Mouse (Mus musculus) urinary bladder, adult 18-20 months (tissue): ENCODE results near the gene Tapt1.

Experiments used
- DNase-seq, 2 experiments: peaks; one replicate each; pipeline ENCODE4 v3.0.0; 2022; ENCODE audit warnings: low spot score in 2 of 2, mixed read lengths in 2 of 2

The Tapt1 gene

DNA sequence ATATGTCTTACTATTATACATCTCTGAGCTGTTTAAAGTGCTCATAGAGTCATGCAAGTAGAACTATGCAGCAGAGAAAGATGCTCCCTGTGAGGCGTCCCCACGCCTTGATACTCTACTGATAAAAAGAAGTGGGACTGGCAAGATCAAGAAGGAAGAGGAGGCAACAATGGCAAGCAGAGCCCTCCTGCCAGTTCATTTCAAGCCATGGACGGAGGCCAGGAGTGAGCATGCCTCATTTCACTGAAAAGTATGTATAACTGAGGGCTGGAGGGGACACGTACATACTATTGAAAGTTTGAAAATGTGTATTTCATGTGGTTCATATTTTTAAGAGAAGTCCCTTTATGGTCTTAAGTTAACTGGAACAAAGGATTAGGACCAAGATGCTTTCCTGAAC, 28.0 kb downstream of the Tapt1 start:
- no peak for DNase-seq

DNA sequence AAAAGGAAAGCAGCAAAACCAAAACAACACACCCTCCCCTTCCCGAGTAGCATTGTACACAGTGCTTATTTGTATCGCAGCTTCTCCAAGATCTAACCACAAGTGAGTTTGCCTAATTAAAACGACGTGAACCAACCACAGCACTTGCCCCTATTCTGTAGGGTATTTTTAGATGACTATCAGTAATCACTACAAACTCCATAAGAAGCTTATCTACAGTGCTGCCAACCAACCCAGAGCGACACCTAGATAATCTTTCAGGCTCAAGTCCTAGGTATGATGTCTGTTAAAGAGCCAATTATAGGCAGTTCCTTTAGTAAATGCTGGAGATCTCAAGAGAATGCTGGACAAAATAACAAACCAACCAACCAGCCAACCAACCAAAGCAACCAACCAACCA, 28.6 kb downstream of the Tapt1 start:
- no peak for DNase-seq

DNA sequence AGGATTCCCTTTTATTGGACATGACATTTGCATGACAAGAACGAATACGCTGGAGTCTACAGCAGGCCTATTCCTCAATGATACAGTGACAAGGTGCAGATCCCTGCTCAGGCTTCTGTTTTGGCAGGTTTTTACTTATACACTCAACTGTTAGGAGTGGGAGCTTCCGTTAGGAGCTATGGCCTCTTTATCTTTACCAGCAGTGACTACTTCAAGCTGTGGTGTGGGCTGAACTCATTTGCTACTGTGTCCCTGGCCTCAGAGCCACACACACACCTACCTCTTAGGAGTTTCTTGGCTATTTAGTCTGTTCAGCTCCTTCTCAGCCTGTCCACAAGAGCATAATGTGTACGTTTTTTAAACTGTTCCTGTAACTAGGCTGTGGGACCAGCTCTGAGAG, 30.3 kb downstream of the Tapt1 start:
- no peak for DNase-seq

DNA sequence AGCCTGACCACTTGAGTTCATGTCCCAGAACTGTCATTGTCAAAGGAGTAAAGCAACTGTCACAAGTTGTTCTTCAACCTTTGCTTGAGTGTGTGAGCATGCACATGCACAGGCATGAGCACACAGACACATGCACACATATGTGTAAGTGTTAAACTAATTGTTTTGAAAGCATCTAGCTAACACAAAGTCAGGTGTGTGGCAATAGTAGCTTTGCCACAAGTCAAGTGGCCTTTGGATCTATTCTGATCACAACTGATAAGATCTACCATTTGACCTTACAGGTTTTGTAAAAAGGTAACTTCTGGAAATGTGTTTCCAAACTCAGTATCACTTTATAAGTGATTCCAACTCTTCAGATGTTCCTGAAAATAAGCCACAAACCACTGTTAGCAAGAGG, 39.1 kb downstream of the Tapt1 start:
- no peak for DNase-seq

DNA sequence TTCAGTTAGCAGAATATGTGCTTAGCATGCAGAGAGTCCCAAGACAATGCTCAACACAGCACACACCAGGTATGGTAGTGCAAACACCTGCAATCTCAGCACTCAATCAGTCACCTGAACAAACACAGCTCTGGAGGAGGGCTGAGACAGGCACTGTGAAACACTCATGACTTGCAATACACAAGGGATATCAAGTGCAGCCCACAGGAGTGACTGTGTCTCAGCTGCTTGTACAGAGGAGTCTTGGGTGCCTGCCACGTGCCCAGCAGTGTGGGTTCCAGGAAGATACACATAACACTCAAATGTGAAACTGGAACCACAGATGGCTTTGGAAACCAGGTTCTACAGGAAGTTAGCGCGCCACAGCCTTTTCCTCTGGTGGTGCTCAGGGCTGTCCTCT, 44.8 kb downstream of the Tapt1 start:
- DNase-seq, result no peak

DNA sequence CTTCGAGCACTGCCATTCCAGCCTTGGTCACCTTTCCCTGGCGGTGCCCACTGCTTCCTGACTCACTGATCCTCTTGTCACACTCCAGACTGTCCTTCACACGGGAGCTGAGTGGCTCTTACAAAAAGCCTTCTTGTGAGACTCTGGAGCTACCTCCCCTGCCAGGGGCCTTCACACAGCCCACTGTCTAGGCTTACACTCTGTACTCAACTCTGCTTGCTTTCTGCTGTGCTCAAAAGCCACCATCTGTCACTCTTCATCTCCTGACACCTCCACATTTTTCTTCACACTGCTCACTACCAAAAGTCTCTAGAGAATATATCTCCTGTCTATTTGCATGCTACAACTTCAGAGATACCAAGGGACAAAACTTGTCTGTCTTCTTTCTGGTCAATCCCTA, 46.0 kb downstream of the Tapt1 start:
- no peak for DNase-seq

DNA sequence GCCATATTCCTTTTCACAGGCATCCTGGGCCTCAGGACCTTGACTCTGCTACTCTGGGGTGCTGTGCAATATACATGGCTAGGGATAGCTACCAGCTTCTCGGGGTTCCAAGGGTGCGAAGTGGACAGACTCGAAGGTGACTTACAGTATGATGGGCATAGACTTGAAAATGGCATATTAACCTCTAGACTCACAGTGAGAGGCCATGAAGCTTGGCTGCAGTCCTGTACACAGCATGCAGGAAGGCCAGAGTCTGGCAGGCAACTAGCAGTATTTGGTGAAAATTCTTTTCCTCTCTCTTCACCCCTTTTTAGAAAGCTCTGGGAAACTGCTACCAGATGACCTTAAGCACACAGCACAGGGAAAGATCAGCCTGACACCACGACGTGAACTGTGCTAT, 52.4 kb downstream of the Tapt1 start:
- DNase-seq, result no peak

DNA sequence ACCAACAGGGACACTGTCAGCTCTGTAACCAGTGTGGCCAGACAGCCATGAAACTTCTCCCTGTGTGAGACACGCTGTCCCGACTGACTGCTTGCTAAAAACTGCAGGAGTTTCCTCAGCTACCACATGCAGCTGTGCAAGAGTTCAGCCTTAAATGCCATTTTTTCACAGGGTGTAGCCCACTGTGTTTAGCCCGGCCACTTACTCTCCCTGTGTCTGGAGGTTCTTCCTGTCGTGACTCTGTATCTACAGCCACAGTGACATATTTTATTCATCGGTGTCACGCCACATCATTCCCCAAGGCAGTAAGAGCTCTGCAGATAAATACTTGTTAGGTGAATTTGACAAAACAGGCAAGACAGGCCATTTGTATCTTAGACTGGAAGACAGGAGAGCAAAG, 59.6 kb downstream of the Tapt1 start:
- no peak for DNase-seq

DNA sequence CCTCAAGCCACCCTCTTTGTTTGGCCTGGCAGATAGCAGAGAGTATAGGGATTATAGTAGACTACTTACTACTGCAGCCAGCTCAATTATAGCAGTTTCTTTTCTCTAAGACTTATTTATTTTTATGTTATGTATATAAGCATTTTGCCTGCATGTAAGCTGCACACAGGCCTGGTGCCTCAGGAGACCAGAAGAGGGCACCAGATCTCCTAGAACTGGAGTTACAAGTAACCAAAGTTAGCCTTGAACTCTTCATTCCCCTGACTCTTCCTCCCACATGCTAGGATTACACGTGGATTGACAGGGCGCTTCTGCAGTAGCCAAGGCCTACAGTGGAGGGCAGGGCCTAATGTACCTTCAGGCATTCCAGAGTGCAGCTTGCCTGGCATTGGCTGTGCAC, 60.6 kb downstream of the Tapt1 start:
- DNase-seq, result no peak

DNA sequence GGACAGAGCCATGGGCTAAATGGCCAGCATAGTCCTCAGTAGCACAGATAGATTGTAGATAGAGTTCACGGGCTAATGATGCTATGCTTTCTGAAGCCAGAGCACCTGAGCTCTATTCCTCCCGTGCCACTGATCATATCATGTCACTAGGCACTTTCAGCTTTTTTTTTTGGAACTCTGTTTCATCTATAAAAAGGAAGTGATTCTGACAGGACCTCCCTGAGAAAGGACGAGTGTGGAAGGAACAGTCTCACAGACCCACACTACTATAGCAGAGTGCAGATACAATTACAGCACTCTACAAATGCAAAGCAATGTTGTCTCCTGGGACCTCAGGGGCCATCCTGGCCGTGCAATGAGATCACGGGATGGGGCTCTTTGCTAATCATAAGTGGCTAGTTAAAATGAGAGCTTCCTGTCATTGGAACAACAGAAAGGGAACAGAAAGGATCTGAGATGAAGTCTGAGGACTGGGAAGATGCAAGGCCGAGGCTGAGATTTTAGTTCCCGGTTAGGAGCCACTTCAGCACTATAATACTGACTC, 62.1 kb downstream of the Tapt1 start:
- DNase-seq, result no peak

DNA sequence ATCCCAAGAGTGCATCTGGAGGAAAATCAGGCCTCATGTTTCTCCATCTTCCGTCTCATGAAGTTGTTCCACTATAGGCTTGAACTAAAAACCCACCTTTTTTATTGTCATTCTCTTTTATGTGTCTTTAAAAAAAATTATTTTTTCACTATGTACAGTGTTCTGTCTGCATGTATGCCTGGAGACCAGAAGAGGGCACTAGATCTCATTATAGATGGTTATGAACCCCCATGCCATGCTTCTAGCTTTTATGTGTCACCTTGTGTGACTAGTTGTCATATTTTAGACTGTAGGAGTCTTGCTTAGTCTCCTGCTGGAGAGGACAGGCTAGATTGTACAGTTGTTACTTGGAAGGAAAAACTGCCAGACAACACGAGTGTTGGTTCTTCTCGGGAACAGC, 63.1 kb downstream of the Tapt1 start:
- no peak for DNase-seq

DNA sequence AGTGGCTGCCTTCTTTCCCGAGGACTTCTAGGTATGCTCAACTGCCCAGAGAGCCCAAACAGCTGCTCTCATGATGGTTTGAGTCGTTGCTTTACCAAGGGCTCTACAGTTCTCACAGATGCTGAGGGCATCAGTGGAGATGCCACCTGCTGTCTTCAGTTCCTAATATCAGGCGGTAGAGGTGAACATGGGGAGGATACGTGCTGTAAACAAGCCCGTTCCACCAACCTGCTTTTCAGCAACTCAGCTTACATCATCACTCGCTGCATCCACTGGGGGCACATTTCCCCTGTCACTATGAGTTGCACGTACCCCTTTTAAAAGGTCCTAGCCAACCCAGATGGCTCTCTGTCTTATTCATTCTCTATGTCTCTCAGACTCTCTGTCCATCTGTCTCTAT, 63.6 kb downstream of the Tapt1 start:
- DNase-seq, result no peak

DNA sequence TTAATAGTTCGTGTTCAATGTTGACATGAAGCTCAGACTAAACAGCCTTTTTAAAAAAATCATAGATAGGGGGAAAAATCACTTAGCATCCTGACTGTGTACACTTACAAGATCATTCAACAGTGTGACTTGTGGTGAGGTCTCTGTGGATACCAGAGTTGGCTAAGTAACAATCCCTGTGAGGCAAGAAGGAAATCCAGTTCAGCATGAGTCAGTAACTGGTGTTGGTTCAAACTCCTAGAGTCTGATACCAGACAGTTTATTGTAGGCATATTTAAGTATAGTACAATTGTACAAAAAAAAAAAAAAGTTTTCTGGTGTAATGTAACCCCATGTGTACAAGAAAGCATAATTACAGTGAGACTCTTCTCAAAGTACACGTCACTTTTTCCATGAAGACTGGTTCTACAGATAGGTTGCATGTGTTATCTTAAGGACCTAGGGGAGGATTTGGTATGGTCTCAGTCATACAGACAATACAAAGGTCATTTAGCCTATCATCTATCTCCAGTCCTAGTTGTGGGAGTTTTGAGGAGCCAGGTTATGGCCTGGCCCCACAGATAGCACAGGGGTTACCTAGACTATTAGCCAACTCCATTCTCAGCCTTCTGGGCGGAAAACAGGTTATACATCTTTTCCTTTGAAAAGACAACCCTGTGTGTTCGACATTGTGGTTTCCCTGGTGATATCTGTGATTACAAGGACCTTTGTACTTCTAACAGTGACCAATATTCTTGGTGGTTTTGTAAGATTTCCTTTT, 66.6 kb downstream of the Tapt1 start:
- no peak for DNase-seq

DNA sequence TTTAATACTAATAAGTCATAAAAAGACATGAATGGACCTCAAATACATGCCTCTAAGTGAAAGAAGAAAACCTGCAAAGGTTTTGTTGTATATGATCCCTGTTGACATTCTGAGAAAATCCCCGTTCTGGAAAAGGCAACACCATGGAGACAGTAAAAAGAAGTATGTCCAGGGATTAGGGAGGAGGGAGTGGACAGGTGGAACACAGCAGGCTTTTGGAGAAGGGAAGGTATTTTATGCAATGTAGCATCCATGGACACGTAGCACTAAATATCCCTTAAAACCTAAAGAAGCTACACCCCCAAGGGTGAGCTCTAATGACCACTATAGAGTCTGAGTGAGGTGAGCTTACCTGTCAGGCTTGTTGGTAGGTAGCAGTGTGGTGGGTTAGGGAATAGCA, 67.2 kb downstream of the Tapt1 start:
- no peak for DNase-seq

DNA sequence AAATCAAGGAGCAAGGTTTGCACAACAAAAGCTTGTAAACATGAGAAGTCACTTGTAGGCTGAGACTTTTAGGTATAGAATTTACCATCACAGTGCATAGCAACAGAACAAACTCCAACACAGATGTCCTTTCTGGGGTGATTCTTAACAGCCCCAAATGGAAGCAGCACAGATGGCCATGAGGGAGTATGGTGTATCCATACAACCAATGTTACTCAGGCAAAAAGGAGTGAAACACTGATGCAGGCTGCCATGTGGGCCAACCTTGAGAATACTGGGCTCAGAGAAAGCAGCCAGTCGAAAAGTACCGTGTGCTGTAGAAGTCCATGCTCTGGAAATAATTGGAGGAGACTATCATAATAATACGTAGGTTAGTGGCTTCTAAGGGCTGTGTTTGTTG, 68.0 kb downstream of the Tapt1 start:
- DNase-seq, result no peak

DNA sequence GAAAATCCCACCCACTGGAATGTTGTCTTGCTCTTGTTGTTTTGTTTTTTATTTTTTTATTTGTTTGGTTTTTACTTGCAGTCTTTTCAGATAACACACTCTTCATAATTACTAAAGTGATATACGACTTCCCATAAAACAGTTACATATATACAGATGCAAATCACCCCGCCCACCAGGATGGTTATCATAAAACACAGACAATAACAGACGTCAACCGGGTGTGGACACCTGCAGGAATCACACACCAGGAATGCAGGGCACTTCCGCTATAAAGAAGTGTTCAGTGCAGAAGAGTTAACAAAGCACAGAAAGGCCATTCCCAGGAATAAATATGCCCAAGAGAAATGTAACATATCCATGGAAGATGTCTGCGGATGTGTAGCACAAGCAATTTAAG, 68.7 kb downstream of the Tapt1 start:
- no peak for DNase-seq

DNA sequence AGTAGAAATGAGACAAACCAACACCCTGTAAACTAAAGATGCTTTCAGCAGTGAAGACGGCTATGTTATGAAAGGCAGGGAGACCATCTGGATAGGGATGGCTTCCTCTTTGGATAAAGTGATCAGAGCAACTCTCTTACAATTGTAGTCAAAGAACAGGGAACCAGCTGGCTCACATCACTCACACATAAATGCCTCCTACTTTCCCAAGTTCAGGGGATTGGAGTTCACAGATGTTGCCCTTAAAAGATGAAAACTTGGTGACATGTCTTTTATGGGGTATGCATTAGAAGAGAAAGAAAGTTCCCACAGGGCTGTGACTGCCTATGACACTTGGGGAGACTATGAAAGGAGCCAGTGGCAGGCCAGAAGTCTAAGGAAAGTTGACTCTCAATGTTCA, 73.4 kb downstream of the Tapt1 start:
- no peak for DNase-seq

DNA sequence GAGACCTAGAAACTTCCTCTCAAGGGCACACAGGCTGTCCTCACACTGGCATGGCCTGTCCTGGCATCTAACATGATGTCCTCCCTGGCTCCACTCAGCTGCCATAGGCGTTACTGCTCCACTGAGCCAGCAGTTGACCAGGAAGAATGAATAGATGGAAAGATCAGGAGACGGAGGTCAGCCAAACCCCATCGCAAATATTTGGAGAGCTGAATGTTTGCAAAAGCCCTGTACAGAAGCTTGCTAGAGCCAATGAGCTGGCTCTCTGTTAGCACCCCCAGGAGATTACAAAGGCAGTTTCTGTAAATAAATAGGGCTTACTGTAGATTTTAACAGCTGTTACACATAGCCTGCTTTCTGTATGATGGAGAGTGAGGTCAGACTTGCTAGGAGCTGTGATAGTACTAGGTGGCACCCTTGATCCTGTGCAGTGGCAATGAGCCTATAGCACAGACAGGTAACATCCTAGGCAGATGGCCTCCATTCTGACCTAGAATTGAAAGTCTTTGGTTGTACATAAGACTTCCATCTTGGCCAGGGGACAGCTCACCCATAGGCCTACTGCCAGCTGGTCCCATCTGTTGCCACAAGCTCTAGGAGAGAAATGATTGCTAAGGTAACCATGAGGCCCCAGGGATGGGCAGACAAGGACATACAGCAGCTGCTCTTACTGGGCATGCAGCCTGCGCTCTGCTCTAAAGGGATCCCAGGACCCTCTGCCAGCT, 74.9 kb downstream of the Tapt1 start:
- DNase-seq, result peak in 1 of 2 experiments; percentile 25

DNA sequence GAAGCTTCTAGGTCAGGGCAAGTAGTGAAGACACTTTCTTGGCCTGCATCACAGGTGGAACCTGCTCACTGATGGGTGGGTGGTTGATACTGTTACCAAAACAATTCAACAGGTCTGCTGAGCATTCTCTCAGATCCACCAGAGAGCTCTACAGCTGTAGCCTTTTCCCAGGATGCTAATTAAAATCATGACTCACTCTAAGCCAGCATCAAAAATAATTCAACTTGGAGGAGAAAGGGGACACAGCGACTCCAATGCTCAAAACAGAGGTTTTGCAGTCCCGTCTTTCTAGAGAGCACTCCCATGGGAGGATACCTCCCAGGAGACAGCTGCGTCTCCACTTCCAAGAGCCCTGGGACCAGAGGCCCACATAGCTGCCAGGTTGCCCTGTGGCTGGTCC, 78.7 kb downstream of the Tapt1 start:
- DNase-seq, result no peak

DNA sequence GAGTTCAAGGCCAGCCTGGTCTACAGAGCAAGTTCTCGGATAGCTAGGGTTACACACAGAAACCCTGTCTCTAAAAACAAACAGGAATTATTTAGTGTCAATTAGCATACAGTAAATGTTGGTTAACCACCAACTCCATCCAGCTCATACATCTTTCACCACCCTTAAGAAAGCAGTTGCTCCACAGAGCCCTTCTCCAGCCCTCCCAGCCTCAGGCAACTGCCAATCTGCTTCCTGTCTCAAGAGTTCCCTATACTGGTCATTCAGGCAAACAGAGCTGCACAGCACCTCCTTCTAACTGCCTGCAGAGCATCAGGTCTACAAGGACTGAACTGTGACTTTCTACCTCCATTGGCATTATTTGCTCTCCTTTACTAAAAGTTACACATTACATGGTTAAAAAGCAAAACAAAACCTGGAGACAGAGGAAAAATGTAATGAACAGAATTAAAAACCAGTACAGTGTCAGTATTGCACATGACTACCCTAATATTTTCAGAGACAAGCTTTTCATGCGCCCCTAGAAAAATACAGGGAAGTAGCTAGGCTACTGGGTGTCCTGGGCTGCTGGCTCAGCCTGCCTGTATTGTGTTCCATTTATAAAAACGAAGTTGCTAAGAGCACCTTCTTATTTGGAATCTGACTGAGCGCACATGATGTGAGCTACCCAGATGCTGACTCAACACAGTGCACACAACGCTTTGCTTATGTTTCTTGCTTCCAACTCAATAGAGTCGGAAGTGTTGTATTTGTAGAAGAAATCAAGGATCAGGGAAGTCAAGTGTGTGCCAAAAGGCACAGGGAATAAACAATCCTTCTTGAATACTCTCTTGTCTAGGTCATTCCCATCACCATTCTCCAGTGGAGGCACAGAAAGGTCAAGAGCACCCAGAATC, 79.7 kb downstream of the Tapt1 start:
- no peak for DNase-seq

DNA sequence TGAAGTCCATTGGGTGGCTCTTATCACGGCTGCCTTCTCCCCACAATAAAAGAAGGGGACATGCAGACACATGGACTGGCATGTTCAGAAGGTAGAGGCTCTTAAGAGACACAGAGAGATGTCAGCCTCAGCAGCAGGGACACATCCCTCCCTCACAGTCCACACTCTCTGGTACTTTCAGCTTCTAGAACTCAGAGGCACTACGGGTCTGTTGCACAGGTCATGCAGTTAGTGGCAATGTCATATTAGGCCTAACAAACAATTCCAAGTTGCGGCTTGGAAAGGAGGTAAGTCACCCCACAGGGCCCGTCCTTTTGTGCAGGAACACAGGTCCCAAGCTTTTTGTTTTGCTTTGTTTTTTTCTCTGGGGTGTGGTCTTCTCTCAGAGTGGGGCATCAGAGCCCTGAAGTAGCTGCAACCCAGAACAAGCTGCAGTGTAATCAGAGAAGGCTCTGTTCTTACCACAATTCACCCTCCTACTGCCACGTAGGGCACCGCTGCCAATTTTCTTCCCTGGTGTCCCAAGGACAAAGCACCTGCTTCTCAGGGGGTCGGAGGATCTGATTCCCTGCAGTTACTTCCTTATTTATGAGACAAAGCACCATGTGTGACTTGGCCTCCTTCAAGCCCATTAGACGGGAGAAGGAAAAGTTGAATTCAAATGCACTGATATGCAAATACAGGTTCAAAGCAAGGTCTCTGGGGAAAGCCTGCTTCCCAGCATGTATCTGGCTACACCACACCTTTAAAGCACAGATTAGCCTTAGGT, 82.8 kb downstream of the Tapt1 start:
- DNase-seq, result no peak

DNA sequence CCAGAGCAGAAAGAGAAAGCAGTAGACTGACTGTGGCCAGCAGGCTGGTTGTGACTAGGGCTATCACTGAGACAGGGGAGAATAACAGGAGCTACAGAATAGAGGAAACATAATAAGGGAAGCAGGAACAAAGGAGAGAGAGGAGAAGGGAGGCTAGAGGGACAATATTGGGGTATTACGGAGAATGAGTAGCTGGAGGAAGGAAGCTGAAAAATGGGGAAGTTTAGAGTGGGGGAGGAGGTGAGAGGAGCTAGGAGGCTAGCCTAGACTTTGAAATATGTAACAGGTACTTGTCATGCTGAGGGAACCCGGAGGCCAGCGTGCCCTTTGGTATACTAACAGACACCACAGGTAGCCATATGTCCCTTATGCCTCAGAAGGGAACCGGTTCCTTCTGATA, 98.9 kb downstream of the Tapt1 start:
- DNase-seq, result no peak
